Mouse (Mus musculus) neural tube, embryonic 15.5 days (tissue): ENCODE measurements around the gene Ugt1a7c. TPM values are rescaled to one million over a fixed set of nuclear protein-coding genes. Genes with fewer than 3 reads are reported as not detected.

Experiments
- ATAC-seq: fragments of 200-750 bp; cut with Nextera tagmentation; 2 replicates; pipeline ENCODE4 v1.8.0; 2017; ENCODE audit warnings: mild to moderate bottlenecking, moderate TSS enrichment, moderate library complexity; ENCODE audit not compliant: low FRiP score
- H3K27ac ChIP-seq: fragments of 300-500 bp; sonication (generic); replicated peaks from 2 replicates; pipeline ENCODE4 v1.5.1; 2015; ENCODE audit warnings: mild to moderate bottlenecking, inconsistent platforms
- H3K27me3 ChIP-seq: fragments of 300-500 bp; sonication (generic); replicated peaks from 2 replicates; pipeline ENCODE4 v1.6.1; 2015; ENCODE audit warnings: inconsistent platforms
- H3K36me3 ChIP-seq: fragments of 300-500 bp; sonication (generic); 2 replicates; pipeline ENCODE4 v1.6.1; 2015; ENCODE audit warnings: inconsistent platforms
- H3K4me1 ChIP-seq: fragments of 300-500 bp; sonication (generic); 2 replicates; pipeline ENCODE4 v1.6.1; 2015; ENCODE audit warnings: inconsistent platforms
- H3K4me2 ChIP-seq: fragments of 300-500 bp; sonication (generic); 2 replicates; pipeline ENCODE4 v1.6.1; 2015; ENCODE audit warnings: inconsistent platforms, mild to moderate bottlenecking, moderate library complexity
- H3K4me3 ChIP-seq: fragments of 300-500 bp; sonication (generic); replicated peaks from 2 replicates; pipeline ENCODE4 v1.5.1; 2015; ENCODE audit warnings: mild to moderate bottlenecking, inconsistent platforms
- H3K9ac ChIP-seq: fragments of 300-500 bp; sonication (generic); replicated peaks from 2 replicates; pipeline ENCODE4 v1.6.1; 2015; ENCODE audit warnings: mild to moderate bottlenecking, inconsistent platforms
- H3K9me3 ChIP-seq: fragments of 300-500 bp; sonication (generic); replicated peaks from 2 replicates; pipeline ENCODE4 v1.6.1; 2016; ENCODE audit warnings: inconsistent platforms
- WGBS: fragments of 180-500 bp; shearing (Covaris S2); methylation state at CpG from one replicate; pipeline ENCODE4 v1.1.7; 2015; ENCODE audit warnings: mixed read lengths; 5-methylcytosine and 5-hydroxymethylcytosine counted together
- polyA plus RNA-seq: library from polyadenylated mRNA; unstranded; fragments of >200 nt; fragmentation: Nextera tagmentation; extraction: Ambion mirVana; gene quantifications from 2 replicates; pipeline ENCODE4 v1.2.1, GENCODE M21; 2015

The Ugt1a7c gene
- polyA plus RNA-seq, 1 experiment from 2014 or later = 1.5 TPM

GRCm38 (mm10) chr1:88205294-88205922 lies 110.5 kb downstream of the Ugt1a7c start, which contains the start of gene Dnajb3:
Gene Dnajb3, minus strand, starts transcription at chr1:88205782.
- 6% methylated on average over 62 of the region's 62 CpGs for WGBS

GRCm38 (mm10) chr1:88206843-88207479 lies 112.1 kb downstream of the Ugt1a7c start:
- Histone ChIP-seq H3K4me2 (no peak overlapping the region), H3K36me3 (no peaks in the 10 kb centered on the region), H3K9me3 (peaks cover 9% of the 10 kb centered on the region), H3K27me3 (no peaks in the 10 kb centered on the region), H3K9ac (no peak overlapping the region), H3K27ac (no peak overlapping the region), H3K4me1 (peaks cover 11% of the 10 kb centered on the region), H3K4me3 (no peak overlapping the region)
- no peak for ATAC-seq
- WGBS = 83% methylated on average over 2 of the region's 2 CpGs

More at GRCm38 (mm10) chr1:88205294-88205922, 110.5 kb downstream of the Ugt1a7c start, which contains the start of gene Dnajb3:
- Histone ChIP-seq H3K9ac (peak within 1 kb of the TSS; percentile 71), H3K4me2 (peak within 1 kb of the TSS; percentile 89), H3K27me3 (no peaks in the 10 kb centered on the region), H3K27ac (peak within 1 kb of the TSS; percentile 76), H3K4me3 (peak within 1 kb of the TSS; percentile 51), H3K4me1 (peaks cover 11% of the 10 kb centered on the region), H3K36me3 (no peaks in the 10 kb centered on the region), H3K9me3 (0 out of 2 replicates have a peak, but pooled peaks cover 2% of the 10 kb centered on the region)
- ATAC-seq = peak; percentile 100

- Histone ChIP-seq H3K4me2 (no peak within 1 kb of the TSS), H3K9ac (no peak within 1 kb of the TSS), H3K27me3 (no peaks in the 10 kb centered on the region), H3K9me3 (peaks cover 52% of the 10 kb centered on the region), H3K27ac (no peak within 1 kb of the TSS), H3K4me3 (no peak within 1 kb of the TSS), H3K4me1 (no peaks in the 10 kb centered on the region), H3K36me3 (no peaks in the 10 kb centered on the region)
- WGBS = 70% methylated on average over 8 of the region's 8 CpGs
- ATAC-seq = no peak
These were observed 117.0 kb downstream of the Ugt1a7c start, which contains the start of gene Ugt1a1 for GRCm38 (mm10) chr1:88211812-88212211. Gene Ugt1a1, plus strand, starts transcription at chr1:88211959.

DNA sequence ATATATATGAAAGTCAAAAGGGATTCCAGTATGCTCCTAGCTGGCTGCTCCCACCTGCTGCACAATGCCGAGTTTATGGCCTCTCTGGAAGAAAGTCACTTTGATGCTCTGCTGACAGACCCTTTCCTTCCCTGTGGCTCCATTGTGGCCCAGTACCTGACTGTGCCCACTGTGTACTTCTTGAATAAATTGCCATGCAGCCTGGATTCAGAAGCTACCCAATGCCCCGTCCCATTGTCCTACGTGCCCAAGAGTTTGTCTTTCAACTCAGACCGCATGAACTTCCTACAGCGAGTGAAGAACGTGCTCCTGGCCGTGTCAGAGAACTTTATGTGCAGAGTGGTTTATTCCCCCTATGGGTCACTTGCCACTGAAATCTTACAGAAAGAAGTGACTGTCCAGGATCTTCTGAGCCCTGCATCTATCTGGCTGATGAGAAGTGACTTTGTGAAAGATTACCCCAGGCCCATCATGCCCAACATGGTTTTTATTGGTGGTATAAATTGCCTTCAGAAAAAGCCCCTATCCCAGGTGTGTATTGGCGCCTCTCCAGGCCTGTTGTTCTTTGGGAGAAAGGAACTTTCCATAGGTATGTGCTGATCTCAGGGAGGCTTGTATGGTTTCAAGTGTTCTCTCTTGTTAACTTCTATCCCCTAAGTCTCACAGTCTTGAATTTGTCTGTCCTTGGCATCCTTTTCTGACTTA lies 117.6 kb downstream of the Ugt1a7c start:
- Histone ChIP-seq H3K4me2 (no peak overlapping the region), H3K9me3 (peaks cover 58% of the 10 kb centered on the region), H3K4me1 (no peaks in the 10 kb centered on the region), H3K9ac (no peak overlapping the region), H3K27ac (no peak overlapping the region), H3K36me3 (no peaks in the 10 kb centered on the region), H3K27me3 (no peaks in the 10 kb centered on the region), H3K4me3 (no peak overlapping the region)
- 0 out of 2 replicates have a peak, but pooled peaks have one; percentile 9 for ATAC-seq
- 63% methylated on average over 8 of the region's 8 CpGs for WGBS

GRCm38 (mm10) chr1:88213061-88213460 lies 118.2 kb downstream of the Ugt1a7c start:
- Histone ChIP-seq H3K27me3 (no peaks in the 10 kb centered on the region), H3K4me1 (no peaks in the 10 kb centered on the region), H3K9ac (no peak overlapping the region), H3K9me3 (peaks cover 61% of the 10 kb centered on the region), H3K4me2 (no peak overlapping the region), H3K36me3 (no peaks in the 10 kb centered on the region), H3K4me3 (no peak overlapping the region), H3K27ac (no peak overlapping the region)
- ATAC-seq = no peak
- WGBS = 81% methylated on average over 1 of the region's 1 CpGs

GRCm38 (mm10) chr1:88213766-88214461 lies 119.1 kb downstream of the Ugt1a7c start:
- H3K4me2 ChIP-seq = no peak overlapping the region
- WGBS = 84% methylated on average over 2 of the region's 2 CpGs
- H3K4me3 ChIP-seq = no peak overlapping the region
- no peak overlapping the region for H3K27ac ChIP-seq
- H3K36me3 ChIP-seq = no peaks in the 10 kb centered on the region
- H3K27me3 ChIP-seq = no peaks in the 10 kb centered on the region
- no peak for ATAC-seq
- peaks cover 61% of the 10 kb centered on the region for H3K9me3 ChIP-seq
- no peak overlapping the region for H3K9ac ChIP-seq
- no peaks in the 10 kb centered on the region for H3K4me1 ChIP-seq

- Histone ChIP-seq H3K9ac (no peak overlapping the region), H3K27ac (no peak overlapping the region), H3K4me1 (no peaks in the 10 kb centered on the region), H3K4me3 (no peak overlapping the region), H3K36me3 (no peaks in the 10 kb centered on the region), H3K4me2 (no peak overlapping the region), H3K9me3 (peaks cover 61% of the 10 kb centered on the region), H3K27me3 (no peaks in the 10 kb centered on the region)
- 81% methylated on average over 2 of the region's 2 CpGs for WGBS
- no peak for ATAC-seq
These were observed 119.6 kb downstream of the Ugt1a7c start for GRCm38 (mm10) chr1:88214462-88214952.

DNA sequence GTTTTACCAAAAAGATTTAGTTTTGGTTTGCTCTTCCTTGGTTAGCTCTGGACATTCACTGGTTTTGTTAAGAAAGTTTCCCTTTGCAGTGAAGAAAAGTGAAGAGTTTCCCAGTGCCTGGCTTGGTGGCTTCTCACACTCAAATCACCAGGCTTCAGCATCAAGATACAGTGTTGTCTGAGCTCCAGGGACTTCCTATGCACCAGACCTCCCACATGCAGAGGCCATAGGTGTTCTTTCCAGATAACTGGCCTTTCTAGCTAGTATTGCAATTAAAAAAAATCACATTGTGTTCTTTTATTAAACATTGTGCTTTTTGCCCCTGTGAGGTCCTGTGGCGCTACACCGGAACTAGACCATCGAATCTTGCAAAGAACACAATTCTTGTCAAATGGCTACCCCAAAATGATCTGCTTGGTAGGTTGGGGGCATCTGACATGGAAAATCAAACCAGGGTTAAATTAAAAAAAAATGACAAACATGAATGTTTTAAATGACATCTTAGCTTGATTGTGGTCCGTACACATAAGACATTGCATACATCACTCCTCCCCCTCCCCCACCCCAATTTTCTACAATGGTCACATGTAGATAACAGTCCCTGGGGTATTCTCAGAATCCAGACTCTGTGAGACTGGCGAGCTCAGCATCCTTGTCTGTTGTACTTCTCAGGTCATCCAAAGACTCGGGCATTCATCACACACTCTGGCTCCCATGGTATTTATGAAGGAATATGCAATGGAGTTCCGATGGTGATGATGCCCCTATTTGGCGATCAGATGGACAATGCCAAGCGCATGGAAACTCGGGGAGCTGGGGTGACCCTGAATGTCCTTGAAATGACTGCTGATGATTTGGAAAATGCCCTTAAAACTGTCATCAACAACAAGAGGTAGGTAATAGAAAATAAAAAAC lies 120.9 kb downstream of the Ugt1a7c start:
- no peak for ATAC-seq
- no peaks in the 10 kb centered on the region for H3K36me3 ChIP-seq
- no peaks in the 10 kb centered on the region for H3K4me1 ChIP-seq
- peaks cover 61% of the 10 kb centered on the region for H3K9me3 ChIP-seq
- H3K27ac ChIP-seq = no peak overlapping the region
- WGBS = 72% methylated on average over 10 of the region's 10 CpGs
- H3K4me2 ChIP-seq = no peak overlapping the region
- H3K9ac ChIP-seq = no peak overlapping the region
- H3K4me3 ChIP-seq = no peak overlapping the region
- H3K27me3 ChIP-seq = no peaks in the 10 kb centered on the region

DNA sequence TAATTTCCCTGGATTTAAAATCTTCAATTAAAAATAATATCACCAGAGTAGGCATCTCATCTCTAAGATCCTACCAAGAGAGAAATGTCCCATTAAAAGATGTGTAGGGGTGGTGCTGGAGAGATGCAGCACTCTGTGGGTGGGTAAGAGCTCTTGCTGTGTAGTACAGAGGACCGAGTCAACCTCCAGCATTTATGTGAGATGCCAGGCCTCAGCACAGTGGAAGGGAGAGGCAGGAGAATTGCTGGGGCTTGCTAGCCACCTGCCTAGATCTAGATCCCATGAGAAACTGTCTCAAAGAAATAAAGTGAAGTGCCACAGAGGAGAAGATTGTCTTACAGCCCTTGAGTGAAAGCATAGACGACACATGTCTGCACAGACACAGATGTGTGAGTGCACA lies 121.7 kb downstream of the Ugt1a7c start:
- no peak overlapping the region for H3K4me2 ChIP-seq
- H3K4me3 ChIP-seq = no peak overlapping the region
- no peaks in the 10 kb centered on the region for H3K27me3 ChIP-seq
- peaks cover 57% of the 10 kb centered on the region for H3K9me3 ChIP-seq
- no peak overlapping the region for H3K27ac ChIP-seq
- H3K4me1 ChIP-seq = no peaks in the 10 kb centered on the region
- 61% methylated on average over 2 of the region's 2 CpGs for WGBS
- no peak for ATAC-seq
- H3K36me3 ChIP-seq = no peaks in the 10 kb centered on the region
- no peak overlapping the region for H3K9ac ChIP-seq

DNA sequence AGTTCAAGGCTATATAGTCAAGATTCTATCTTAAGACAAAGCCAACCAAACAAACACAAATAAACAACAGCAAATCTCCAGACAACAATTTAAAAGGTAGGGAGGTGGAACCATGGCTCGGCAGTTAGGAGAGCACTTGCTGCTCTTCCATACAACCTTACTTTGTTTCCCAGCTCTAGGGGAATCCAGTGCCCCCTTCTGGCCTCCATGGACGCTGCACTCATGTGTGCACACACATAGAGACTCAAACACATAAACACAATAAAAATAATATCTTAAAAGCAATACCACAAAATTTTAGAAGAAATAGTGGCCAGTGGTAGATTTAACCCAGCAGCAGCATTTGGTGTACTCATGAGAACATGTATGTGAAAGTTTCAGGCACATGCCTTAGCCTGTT lies 122.3 kb downstream of the Ugt1a7c start:
- peaks cover 54% of the 10 kb centered on the region for H3K9me3 ChIP-seq
- WGBS = 63% methylated on average over 2 of the region's 2 CpGs
- H3K27ac ChIP-seq = no peak overlapping the region
- no peak overlapping the region for H3K4me3 ChIP-seq
- ATAC-seq = no peak
- no peak overlapping the region for H3K9ac ChIP-seq
- H3K4me2 ChIP-seq = no peak overlapping the region
- no peaks in the 10 kb centered on the region for H3K36me3 ChIP-seq
- no peaks in the 10 kb centered on the region for H3K27me3 ChIP-seq
- no peaks in the 10 kb centered on the region for H3K4me1 ChIP-seq
